In genomic region chr7:29052821-29053220, GRCm38 (mm10) we compare ENCODE assay signal across 11 mouse cellular contexts.
DNase-seq lines count a peak whose midpoint lies in the region; ATAC-seq lines count a peak whose summit lies in the region.
"Had no signal": no experiment of that assay in that cellular context is flagged by ENCODE, and none has a peak within 500 bp of the region (broad histone marks: within the 10 kb centered on the region; RNA-seq: fewer than 3 reads in every experiment).

No protein-coding gene starts in this region.

- no peak overlapping the region for H3K27ac ChIP-seq in heart, embryonic 12.5 days (ENCODE audit: poor library complexity, severe bottlenecking)
- no peak overlapping the region for H3K27ac ChIP-seq in limb, embryonic 15.5 days
- no peak overlapping the region for H3K27ac ChIP-seq in neural tube, embryonic 15.5 days (replicated peaks)

- H3K9me3 ChIP-seq in heart, embryonic 12.5 days (replicated peaks), result peaks cover 9% of the 10 kb centered on the region
- no peaks in the 10 kb centered on the region for H3K9me3 ChIP-seq in limb, embryonic 15.5 days
- H3K9me3 ChIP-seq in neural tube, embryonic 15.5 days (replicated peaks), result no peaks in the 10 kb centered on the region

- H3K36me3 ChIP-seq in heart, embryonic 12.5 days, result no peaks in the 10 kb centered on the region
- no peaks in the 10 kb centered on the region for H3K36me3 ChIP-seq in limb, embryonic 15.5 days
- no peaks in the 10 kb centered on the region for H3K36me3 ChIP-seq in neural tube, embryonic 15.5 days

- no peak overlapping the region for H3K9ac ChIP-seq in heart, embryonic 12.5 days
- no peak overlapping the region for H3K9ac ChIP-seq in limb, embryonic 15.5 days
- H3K9ac ChIP-seq in neural tube, embryonic 15.5 days (replicated peaks), result no peak overlapping the region

- peak overlapping the region; percentile 14; the same call in 1 of the 2 replicates for H3K4me2 ChIP-seq in heart, embryonic 12.5 days
- peak overlapping the region; percentile 39 for H3K4me2 ChIP-seq in limb, embryonic 15.5 days
- no peak overlapping the region for H3K4me2 ChIP-seq in neural tube, embryonic 15.5 days

- peaks cover 85% of the 10 kb centered on the region for H3K27me3 ChIP-seq in heart, embryonic 12.5 days (replicated peaks)
- H3K27me3 ChIP-seq in limb, embryonic 15.5 days, result peaks cover 35% of the 10 kb centered on the region
- peaks cover 50% of the 10 kb centered on the region for H3K27me3 ChIP-seq in neural tube, embryonic 15.5 days (replicated peaks)

- no peak for DNase-seq in heart, postnatal 4 days
- DNase-seq in urinary bladder, postnatal 14 days (ENCODE audit: low spot score), result peak; percentile 24
- DNase-seq in urinary bladder, adult 2 months (ENCODE audit: low spot score), result no peak
- no peak for DNase-seq in c-Kit-positive CD71-positive TER-119-positive erythroid progenitor cells, embryonic 14.5 days (ENCODE audit: low spot score)
- DNase-seq in urinary bladder, postnatal 4 days (ENCODE audit: low spot score in 2 of 2), result no peak

- no peak overlapping the region for H3K4me3 ChIP-seq in heart, embryonic 12.5 days
- peak overlapping the region; percentile 19; the same call in 1 of the 2 replicates for H3K4me3 ChIP-seq in limb, embryonic 15.5 days
- no peak overlapping the region for H3K4me3 ChIP-seq in neural tube, embryonic 15.5 days (replicated peaks)
- H3K4me3 ChIP-seq: megakaryocyte, embryonic 14.5 days had no signal

- 4% methylated on average over 19 of the region's 19 CpGs for WGBS in heart, embryonic 12.5 days
- 6% methylated on average over 19 of the region's 19 CpGs for WGBS in limb, embryonic 15.5 days
- 5% methylated on average over 19 of the region's 19 CpGs for WGBS in neural tube, embryonic 15.5 days

- ATAC-seq in heart, embryonic 12.5 days (ENCODE audit: insufficient number of reproducible peaks, low FRiP score), result no peak
- no peak for ATAC-seq in limb, embryonic 15.5 days (ENCODE audit: insufficient number of reproducible peaks, low FRiP score, low TSS enrichment, low read depth)
- ATAC-seq in neural tube, embryonic 15.5 days (ENCODE audit: low FRiP score), result no peak
- ATAC-seq: activated CD4-positive, CD25-positive, alpha-beta regulatory T cell, adult 4 months; CD4-positive, CD25-positive, alpha-beta regulatory T cell, adult 4 months had no signal

- H3K4me1 ChIP-seq in heart, embryonic 12.5 days (replicated peaks), result 0 out of 2 replicates have a peak, but pooled peaks cover 3% of the 10 kb centered on the region
- peaks cover 5% of the 10 kb centered on the region; the same call in 1 of the 2 replicates for H3K4me1 ChIP-seq in limb, embryonic 15.5 days
- no peaks in the 10 kb centered on the region for H3K4me1 ChIP-seq in neural tube, embryonic 15.5 days
